Mouse (Mus musculus): ENCODE data around the gene Kansl3. TPM values are rescaled to one million over a fixed set of nuclear protein-coding genes. Genes with fewer than 3 reads are reported as not detected.

Kansl3 gene
- polyA plus RNA-seq, 1 experiment from 2014 or later = 46.7 TPM

DNA sequence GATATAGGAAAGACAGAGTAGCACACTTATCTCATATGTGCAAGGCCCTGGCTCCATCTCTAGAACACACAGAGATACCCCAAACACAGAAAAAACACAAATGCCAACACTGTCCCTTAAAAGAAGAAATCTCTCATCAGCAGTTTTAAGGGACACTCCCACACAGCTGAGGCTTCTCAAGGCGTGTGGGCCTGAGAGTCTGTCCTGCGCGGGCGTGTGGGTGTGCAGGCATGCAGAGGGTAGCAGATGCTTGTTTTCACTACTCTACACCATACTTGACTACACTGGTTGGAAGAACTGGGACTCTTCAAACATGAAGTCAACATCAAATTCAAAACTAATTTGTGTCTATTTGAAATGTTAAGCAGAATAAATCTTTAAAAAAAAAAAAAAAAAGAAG lies 16.6 kb downstream of the Kansl3 start:
- Histone ChIP-seq H3K27me3 (ENCODE audit: insufficient read depth, poor library complexity, severe bottlenecking) (no peaks in the 10 kb centered on the region), H3K4me1 (no peaks in the 10 kb centered on the region), H3K36me3 (peaks cover 96% of the 10 kb centered on the region), H3K27ac (no peak overlapping the region), H3K9me3 (no peaks in the 10 kb centered on the region), H3K4me3 (no peak overlapping the region)
- 92% methylated on average over 4 of the region's 4 CpGs for WGBS
- DNase-seq (ENCODE audit: low spot score) = no peak

DNA sequence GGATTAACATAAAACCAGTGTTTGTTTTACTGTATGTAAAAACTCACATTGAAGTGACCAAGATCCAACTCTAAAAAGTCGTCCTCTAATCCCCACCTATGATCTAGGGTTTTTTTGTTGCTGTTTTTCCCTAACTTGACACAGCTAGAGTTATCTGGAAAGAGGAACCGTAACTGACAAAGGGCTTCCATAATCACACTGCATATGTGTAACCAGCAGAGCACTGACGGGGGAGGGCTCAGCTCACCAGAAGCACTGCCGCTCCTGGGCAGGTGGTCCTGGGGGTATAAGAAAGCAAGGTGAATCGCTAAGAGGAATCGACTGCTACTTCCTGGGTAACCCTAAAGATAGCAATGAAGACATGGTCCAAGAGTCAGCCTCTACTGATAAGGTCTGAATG lies 26.4 kb downstream of the Kansl3 start:
- 89% methylated on average over 6 of the region's 6 CpGs for WGBS
- H3K4me1 ChIP-seq = no peaks in the 10 kb centered on the region

DNA sequence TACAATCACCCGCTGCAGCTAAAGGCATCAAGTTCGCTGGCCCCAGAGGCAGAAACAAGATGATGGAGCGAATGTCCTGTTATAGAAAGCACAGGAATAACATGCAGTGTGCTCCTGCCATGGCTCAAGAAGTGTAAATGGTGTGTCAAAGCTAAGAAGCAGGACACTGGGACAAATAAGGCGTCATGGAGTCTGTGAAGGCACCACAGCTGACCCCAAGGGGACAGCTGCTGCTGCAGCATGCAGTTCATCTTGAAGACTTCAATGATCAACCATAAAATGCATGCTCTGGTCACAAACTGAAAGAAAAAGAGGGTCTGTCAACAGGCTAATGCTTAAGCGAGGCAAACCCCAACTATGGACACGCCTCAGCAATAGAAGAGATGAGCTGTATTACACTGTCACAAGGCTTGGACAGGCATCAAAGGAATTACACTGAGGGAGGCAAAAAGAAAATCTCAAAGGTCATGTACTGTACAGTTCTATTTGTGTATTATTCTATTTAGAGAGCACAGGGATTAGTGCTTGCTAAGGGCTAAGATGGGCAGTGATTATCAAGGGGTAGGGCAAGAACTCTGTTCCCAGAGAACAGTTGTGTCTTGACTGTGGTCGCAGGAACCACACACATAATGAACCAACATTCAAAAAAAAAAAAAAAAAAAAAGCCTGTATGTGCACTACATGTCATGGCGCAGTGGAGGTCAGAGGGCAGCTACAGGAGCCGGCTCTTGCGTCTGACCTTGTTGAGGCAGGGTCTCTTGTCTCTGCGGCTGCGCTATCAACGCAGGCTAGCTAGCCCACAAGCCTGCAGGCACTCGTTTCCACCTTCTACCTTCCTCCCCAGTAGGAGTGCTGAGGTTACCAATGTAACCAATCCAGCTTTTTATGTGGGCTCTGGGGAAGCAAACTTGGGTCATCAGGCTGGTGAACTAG lies 35.8 kb downstream of the Kansl3 start:
- Histone ChIP-seq H3K36me3 (peaks cover 47% of the 10 kb centered on the region), H3K4me3 (no peak overlapping the region), H3K9me3 (no peaks in the 10 kb centered on the region), H3K27me3 (ENCODE audit: insufficient read depth, poor library complexity, severe bottlenecking) (no peaks in the 10 kb centered on the region), H3K27ac (no peak overlapping the region), H3K4me1 (no peaks in the 10 kb centered on the region)
- no peak for DNase-seq (ENCODE audit: low spot score)
- WGBS = 81% methylated on average over 14 of the region's 14 CpGs

More for the DNA sequence above, 26.4 kb downstream of the Kansl3 start:
- H3K4me3 ChIP-seq = no peak overlapping the region
- no peak for DNase-seq (ENCODE audit: low spot score)
- no peaks in the 10 kb centered on the region for H3K27me3 ChIP-seq (ENCODE audit: insufficient read depth, poor library complexity, severe bottlenecking)
- no peak overlapping the region for H3K27ac ChIP-seq
- H3K9me3 ChIP-seq = no peaks in the 10 kb centered on the region
- H3K36me3 ChIP-seq = peaks cover 99% of the 10 kb centered on the region

DNA sequence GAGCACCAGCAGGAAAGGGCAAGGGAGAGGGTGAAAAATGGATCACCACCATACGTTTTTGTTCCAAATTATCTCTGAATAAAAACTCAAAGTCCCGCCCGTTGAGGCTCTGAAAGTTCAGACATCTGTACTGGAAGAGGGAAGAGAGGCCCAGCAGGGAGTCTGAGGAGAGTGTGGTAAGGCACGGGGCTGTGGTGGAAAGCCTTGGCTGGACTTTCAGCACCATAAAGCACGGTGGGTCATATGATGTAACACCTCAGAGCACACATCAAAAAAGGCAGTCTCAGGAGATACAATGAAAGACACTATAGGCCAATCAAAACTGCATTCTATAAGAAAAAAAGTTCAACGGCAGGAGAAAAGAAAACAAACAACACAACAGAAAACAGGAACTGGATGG lies 37.2 kb downstream of the Kansl3 start:
- Histone ChIP-seq H3K36me3 (peaks cover 37% of the 10 kb centered on the region), H3K4me3 (no peak overlapping the region), H3K27ac (no peak overlapping the region), H3K9me3 (no peaks in the 10 kb centered on the region), H3K27me3 (ENCODE audit: insufficient read depth, poor library complexity, severe bottlenecking) (no peaks in the 10 kb centered on the region), H3K4me1 (no peaks in the 10 kb centered on the region)
- WGBS = 76% methylated on average over 6 of the region's 6 CpGs
- DNase-seq (ENCODE audit: low spot score) = no peak

DNA sequence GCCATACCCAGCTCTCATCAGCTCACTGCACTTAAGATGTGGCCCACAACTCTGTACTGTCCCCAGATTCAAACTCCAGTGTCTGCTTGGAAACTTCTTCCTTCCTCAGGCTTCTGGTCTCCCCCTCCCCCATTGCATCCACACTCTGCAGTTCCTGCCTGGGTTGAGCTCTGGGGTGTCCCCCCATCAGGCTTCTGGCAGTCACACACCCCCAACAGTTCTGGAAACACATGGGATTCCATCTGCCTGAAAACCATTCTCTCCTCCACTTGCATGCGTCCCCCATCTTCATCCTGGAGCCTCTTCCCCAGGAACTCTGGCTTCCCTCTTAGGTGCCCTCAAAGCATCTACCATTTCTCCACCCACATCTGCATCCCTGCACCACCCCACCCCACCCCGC lies 42.2 kb downstream of the Kansl3 start:
- Histone ChIP-seq H3K27ac (no peak overlapping the region), H3K4me1 (peaks cover 21% of the 10 kb centered on the region), H3K4me3 (no peak overlapping the region), H3K9me3 (no peaks in the 10 kb centered on the region), H3K36me3 (peaks cover 15% of the 10 kb centered on the region; the same call in 1 of the 2 replicates), H3K27me3 (ENCODE audit: insufficient read depth, poor library complexity, severe bottlenecking) (no peaks in the 10 kb centered on the region)
- DNase-seq (ENCODE audit: low spot score) = no peak
- 83% methylated on average over 2 of the region's 2 CpGs for WGBS

DNA sequence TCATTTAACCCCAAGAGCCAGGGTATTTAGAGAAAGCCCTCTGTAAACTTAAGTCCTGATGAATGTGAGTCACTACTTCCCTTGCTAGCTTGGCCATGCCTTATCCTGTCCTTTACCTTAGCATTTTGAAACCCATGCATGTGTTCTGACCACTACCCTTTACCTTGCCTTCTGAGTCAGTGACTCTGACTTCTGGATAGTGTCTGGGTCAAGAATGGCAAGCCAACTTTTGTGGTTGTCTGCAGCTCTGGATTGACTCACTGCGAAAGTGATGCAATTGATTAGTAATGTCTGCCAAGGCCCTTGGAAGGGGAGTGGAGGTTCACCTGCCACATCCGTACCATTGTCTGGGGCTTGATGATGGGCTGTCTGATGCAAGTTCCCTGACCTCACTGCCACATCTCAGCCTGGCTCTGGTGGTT lies 43.1 kb downstream of the Kansl3 start:
- no peak for DNase-seq (ENCODE audit: low spot score)
- H3K36me3 ChIP-seq = peaks cover 14% of the 10 kb centered on the region; the same call in 1 of the 2 replicates
- no peaks in the 10 kb centered on the region for H3K9me3 ChIP-seq
- H3K4me3 ChIP-seq = no peak overlapping the region
- H3K27me3 ChIP-seq (ENCODE audit: insufficient read depth, poor library complexity, severe bottlenecking) = no peaks in the 10 kb centered on the region
- no peak overlapping the region for H3K27ac ChIP-seq
- WGBS = 87% methylated on average over 2 of the region's 2 CpGs
- H3K4me1 ChIP-seq = peaks cover 21% of the 10 kb centered on the region

DNA sequence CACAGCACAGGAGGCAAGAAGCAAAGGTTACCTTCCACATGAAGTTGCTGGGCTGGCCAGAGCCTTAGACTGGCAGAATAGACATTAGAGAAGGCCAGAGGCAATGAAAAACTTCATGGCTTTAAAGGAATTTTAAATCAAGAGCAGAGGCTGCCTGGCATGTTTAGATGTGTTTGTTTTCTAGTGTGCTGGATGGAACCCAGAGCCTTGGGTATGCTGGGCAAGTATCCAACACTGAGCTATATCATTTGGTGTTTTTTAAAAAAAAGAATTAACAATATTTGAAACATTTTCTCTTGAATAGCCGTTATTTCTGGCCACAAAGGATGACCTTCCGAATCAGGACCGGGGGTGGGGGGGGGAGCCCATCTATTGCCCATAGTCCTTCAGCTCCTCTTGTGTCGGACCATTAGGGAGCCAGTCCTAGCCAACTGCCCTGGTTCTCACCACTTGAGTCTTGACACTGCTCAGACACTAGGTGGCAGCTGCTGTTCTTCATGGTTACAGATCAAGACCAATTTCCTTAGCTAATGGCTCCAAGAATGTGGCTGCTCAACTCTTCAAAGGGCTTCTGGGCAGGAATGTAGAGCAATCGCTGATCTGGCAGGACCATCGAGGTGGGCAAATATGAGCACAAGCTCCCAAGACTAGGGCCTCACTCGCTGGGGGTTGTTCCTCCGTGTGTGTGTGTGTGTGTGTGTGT lies 45.1 kb downstream of the Kansl3 start:
- Histone ChIP-seq H3K4me3 (no peak overlapping the region), H3K9me3 (no peaks in the 10 kb centered on the region), H3K4me1 (peaks cover 21% of the 10 kb centered on the region), H3K27ac (no peak overlapping the region), H3K27me3 (ENCODE audit: insufficient read depth, poor library complexity, severe bottlenecking) (no peaks in the 10 kb centered on the region), H3K36me3 (peaks cover 19% of the 10 kb centered on the region)
- WGBS = 50% methylated on average over 8 of the region's 8 CpGs
- DNase-seq (ENCODE audit: low spot score) = peak; percentile 82

DNA sequence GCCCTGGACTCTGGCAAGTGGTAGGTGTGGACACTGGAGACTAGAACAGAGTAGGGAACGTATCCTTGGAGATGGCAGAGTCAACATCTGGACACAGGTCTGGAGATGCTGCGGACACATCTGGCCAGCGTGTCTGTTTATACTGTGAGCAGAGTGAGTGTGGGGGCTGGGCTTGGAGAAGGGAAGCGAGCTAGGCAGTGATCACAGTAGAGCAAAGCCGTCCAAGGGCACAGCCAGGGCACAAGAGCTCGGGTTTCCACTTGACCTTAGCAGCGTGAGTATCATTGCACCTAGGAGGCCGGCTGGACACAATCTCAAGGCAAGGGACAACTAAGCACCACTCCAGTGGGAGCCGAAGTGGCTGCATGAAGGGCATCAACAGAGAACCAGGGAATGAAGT lies 45.9 kb downstream of the Kansl3 start:
- Histone ChIP-seq H3K4me3 (no peak overlapping the region), H3K4me1 (peaks cover 21% of the 10 kb centered on the region), H3K9me3 (no peaks in the 10 kb centered on the region), H3K36me3 (peaks cover 20% of the 10 kb centered on the region), H3K27ac (no peak overlapping the region), H3K27me3 (ENCODE audit: insufficient read depth, poor library complexity, severe bottlenecking) (no peaks in the 10 kb centered on the region)
- WGBS = 54% methylated on average over 9 of the region's 9 CpGs
- no peak for DNase-seq (ENCODE audit: low spot score)

DNA sequence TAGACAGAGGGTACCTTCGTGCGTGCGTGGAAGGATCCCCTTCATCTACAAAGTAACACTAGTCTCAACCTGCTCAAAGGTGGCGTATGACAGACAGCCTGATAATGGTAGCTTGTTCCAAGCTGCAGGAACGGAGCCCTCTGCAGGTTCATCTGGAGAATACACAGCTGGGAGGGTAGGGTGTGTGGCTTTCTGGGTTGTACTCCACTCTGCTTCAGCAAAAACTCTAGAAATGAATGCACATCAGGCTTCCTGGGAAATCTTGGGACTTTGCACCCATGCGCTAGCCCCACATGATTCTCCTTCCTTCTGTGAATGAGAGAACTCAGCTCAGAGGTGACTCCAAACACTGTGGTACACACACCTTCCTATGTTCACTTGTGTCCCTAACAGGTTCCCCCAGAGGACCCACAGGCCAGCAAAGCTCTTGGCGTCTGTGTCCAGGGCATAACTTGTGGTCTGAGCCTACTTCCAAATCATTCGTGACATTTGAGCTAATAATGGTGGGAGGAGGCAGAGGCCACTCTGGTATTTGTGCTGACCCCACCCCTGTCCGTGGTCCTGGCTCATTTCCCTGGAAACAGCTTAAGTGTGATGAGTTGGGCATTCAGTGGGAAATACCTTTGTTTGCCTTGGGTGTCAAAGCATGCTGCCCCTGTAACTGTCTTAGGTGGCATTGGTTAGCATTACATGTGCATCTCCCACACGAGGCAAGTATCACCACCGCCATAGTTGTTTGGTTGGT lies 47.0 kb downstream of the Kansl3 start:
- no peaks in the 10 kb centered on the region for H3K27me3 ChIP-seq (ENCODE audit: insufficient read depth, poor library complexity, severe bottlenecking)
- no peaks in the 10 kb centered on the region for H3K9me3 ChIP-seq
- no peak overlapping the region for H3K27ac ChIP-seq
- H3K36me3 ChIP-seq = peaks cover 18% of the 10 kb centered on the region
- no peak overlapping the region for H3K4me3 ChIP-seq
- WGBS = 64% methylated on average over 11 of the region's 11 CpGs
- H3K4me1 ChIP-seq = peaks cover 21% of the 10 kb centered on the region
- no peak for DNase-seq (ENCODE audit: low spot score)

DNA sequence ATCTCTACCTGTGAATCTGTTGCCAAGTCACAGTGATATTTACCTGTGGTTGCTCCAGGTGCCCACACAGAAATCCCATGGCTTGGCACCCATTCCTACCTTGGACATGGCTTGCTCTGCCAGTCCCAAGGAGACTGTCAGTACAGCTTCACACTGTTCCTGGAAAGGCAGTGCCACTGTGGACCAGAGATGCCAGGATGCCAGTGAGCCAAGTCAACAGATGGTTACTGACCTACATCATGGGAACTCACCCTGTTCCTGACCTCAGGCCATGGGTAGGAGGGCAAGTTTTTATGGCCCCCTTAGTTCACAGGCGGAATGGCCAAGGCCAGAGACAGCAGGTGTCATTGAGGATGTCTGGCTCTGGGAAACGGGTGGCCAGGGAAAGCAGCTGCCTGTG lies 47.8 kb downstream of the Kansl3 start:
- peaks cover 18% of the 10 kb centered on the region for H3K36me3 ChIP-seq
- H3K4me3 ChIP-seq = no peak overlapping the region
- WGBS = 69% methylated on average over 2 of the region's 2 CpGs

DNA sequence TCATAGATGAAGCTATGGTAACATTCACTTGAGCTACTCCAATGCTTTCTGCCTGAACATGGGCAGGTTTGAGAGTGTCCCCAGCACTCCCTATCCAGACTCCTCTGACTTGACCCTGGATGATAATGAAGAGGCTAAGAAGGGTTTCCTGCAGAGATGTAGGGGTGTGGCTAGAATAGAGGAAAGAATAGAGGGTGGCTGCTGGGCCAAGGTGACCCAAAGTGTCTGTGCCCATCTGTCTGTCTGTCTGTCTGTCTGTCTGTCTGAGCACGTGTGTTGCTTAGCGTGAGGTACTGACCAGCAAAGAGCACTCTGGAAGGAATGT lies 53.2 kb downstream of the Kansl3 start:
- no peaks in the 10 kb centered on the region for H3K27me3 ChIP-seq (ENCODE audit: insufficient read depth, poor library complexity, severe bottlenecking)
- H3K9me3 ChIP-seq = no peaks in the 10 kb centered on the region
- no peak for DNase-seq (ENCODE audit: low spot score)
- 84% methylated on average over 2 of the region's 2 CpGs for WGBS
- no peak overlapping the region for H3K27ac ChIP-seq
- 0 out of 2 replicates have a peak, but pooled peaks cover 5% of the 10 kb centered on the region for H3K4me1 ChIP-seq
- no peak overlapping the region for H3K4me3 ChIP-seq
- peaks cover 14% of the 10 kb centered on the region for H3K36me3 ChIP-seq

More for the DNA sequence above, 47.8 kb downstream of the Kansl3 start:
- H3K4me1 ChIP-seq = peaks cover 21% of the 10 kb centered on the region
- H3K9me3 ChIP-seq = no peaks in the 10 kb centered on the region
- H3K27me3 ChIP-seq (ENCODE audit: insufficient read depth, poor library complexity, severe bottlenecking) = no peaks in the 10 kb centered on the region
- DNase-seq (ENCODE audit: low spot score) = no peak
- H3K27ac ChIP-seq = no peak overlapping the region

DNA sequence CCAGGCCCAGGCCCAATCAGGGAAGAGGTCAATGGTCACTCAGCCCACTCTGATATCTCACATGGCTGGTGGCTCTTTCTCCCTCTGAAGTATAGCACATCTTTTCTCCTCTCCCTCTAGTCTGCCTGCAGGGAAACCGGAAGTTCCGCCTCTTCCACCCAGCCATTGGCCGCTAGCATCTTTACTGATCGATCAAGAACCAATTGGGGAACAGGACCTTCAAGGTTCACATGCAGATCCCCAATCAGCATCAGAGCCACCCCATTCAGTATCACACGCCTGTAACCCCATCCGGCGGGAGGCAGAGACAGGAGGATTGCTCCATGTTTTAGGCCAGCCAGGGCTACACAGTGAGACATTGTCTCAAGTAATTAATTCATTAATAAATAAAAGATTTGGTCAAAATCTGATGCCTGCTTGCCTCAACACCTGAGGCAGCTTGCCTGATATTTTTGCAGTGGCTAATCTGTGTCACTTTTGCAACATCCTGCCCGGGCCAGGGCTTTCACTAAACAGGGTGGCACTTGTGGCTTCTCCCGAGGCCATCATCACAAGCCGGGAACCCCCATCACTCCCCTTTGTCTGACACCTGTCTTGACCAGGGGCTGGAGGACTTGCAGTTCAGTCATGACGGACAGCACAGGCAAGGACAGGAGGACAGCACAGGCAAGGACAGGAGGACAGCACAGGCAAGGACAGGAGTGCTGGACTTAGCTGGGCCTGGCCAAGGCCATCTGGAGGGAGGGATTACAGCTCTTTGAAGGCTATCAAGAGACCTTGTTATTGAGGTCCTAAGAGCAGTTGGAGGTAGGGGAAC lies 53.8 kb downstream of the Kansl3 start:
- H3K27me3 ChIP-seq (ENCODE audit: insufficient read depth, poor library complexity, severe bottlenecking) = peaks cover 3% of the 10 kb centered on the region; the same call in 1 of the 2 replicates
- 79% methylated on average over 11 of the region's 11 CpGs for WGBS

More for the DNA sequence above, 53.8 kb downstream of the Kansl3 start:
- Histone ChIP-seq H3K9me3 (no peaks in the 10 kb centered on the region), H3K27ac (no peak overlapping the region), H3K4me1 (0 out of 2 replicates have a peak, but pooled peaks cover 5% of the 10 kb centered on the region), H3K4me3 (no peak overlapping the region), H3K36me3 (peaks cover 12% of the 10 kb centered on the region)
- DNase-seq (ENCODE audit: low spot score) = no peak
